Mouse (Mus musculus): ENCODE results near the gene Hip1.

- TF ChIP-seq MEF2A (IDR thresholded peaks at IDR 0.05; ENCODE audit: extremely low read depth, insufficient replicate concordance, low read depth, low read length, poor library complexity, severe bottlenecking) (no peak), CTCF (IDR thresholded peaks at IDR 0.05 in 2 of 3, conservative IDR thresholded peaks at IDR 0.05 in 1 of 3; ENCODE audit: control insufficient read depth in 1 of 3, insufficient read depth in 1 of 3, low read depth in 2 of 3, low read length in 3 of 3, poor library complexity in 1 of 3, severe bottlenecking in 1 of 3) (no peak; a peak in 1 of 6 replicates), EP300 (IDR thresholded peaks at IDR 0.05; ENCODE audit: low read depth in 1 of 2, low read length in 2 of 2) (no peak), E2F4 (IDR thresholded peaks at IDR 0.05; ENCODE audit: borderline replicate concordance, low read depth, low read length) (no peak), TAL1 (IDR thresholded peaks at IDR 0.05; ENCODE audit: low read length) (no peak), MAX (IDR thresholded peaks at IDR 0.05; ENCODE audit: low read length) (no peak), POLR2A (IDR thresholded peaks at IDR 0.05; ENCODE audit: control insufficient read depth in 1 of 2, insufficient read depth in 1 of 2, low read depth in 1 of 2, low read length in 2 of 2, poor library complexity in 1 of 2) (no peak), ETS1 (IDR thresholded peaks at IDR 0.05; ENCODE audit: low read depth, low read length) (no peak), SIN3A (IDR thresholded peaks at IDR 0.05; ENCODE audit: low read length) (no peak), GATA1 (IDR thresholded peaks at IDR 0.05; ENCODE audit: low read depth, low read length) (no peak), RCOR1 (IDR thresholded peaks at IDR 0.05; ENCODE audit: low read depth, low read length) (no peak), MYC (IDR thresholded peaks at IDR 0.05; ENCODE audit: low read depth, low read length) (no peak), MAFK (IDR thresholded peaks at IDR 0.05; ENCODE audit: borderline replicate concordance, low read depth, low read length) (no peak), HCFC1 (IDR thresholded peaks at IDR 0.05; ENCODE audit: low read depth, low read length) (no peak)
Measured at GRCm38 (mm10) chr5:135495471-135495870, 49.4 kb downstream of the Hip1 start.

Data from MEL (cell line).